Mouse (Mus musculus) myocyte (in vitro differentiated cells): ENCODE results near the gene Kpnb1.

Experiments used
- CEBPB ChIP-seq: IDR thresholded peaks from 2 replicates; pipeline ENCODE4 v1.6.1; 2011; ENCODE audit warnings: mild to moderate bottlenecking, moderate library complexity; ENCODE audit not compliant: poor library complexity, insufficient read depth, severe bottlenecking
- E2F4 ChIP-seq: IDR thresholded peaks from one replicate; pipeline ENCODE4 v1.6.1; 2011; ENCODE audit warnings: mild to moderate bottlenecking, control low read depth, moderate library complexity; ENCODE audit not compliant: insufficient read depth
- MAX ChIP-seq: IDR thresholded peaks from one replicate; pipeline ENCODE4 v1.6.1; 2011; ENCODE audit warnings: low read depth, mild to moderate bottlenecking, control low read depth
- MYOD1 ChIP-seq, 3 experiments: IDR thresholded peaks; one replicate each; pipeline ENCODE4 v1.6.1; 2011; ENCODE audit warnings: control low read depth in 2 of 3, low read depth in 2 of 3, mild to moderate bottlenecking in 2 of 3, moderate library complexity in 1 of 3; ENCODE audit not compliant: insufficient read length in 2 of 3, control insufficient read depth in 1 of 3
- MYOG ChIP-seq, 3 experiments: IDR thresholded peaks; one replicate each; pipeline ENCODE4 v1.6.1; 2011; ENCODE audit warnings: control low read depth in 2 of 3, low read depth in 2 of 3, mild to moderate bottlenecking in 2 of 3; ENCODE audit not compliant: insufficient read length in 2 of 3, control insufficient read depth in 1 of 3, insufficient read depth in 1 of 3
- POLR2A ChIP-seq: IDR thresholded peaks from one replicate; pipeline ENCODE4 v1.6.1; 2011; ENCODE audit warnings: low read depth, mild to moderate bottlenecking, control low read depth, moderate library complexity; ENCODE audit not compliant: insufficient read length
- POLR2AphosphoS2 ChIP-seq: IDR thresholded peaks from one replicate; pipeline ENCODE4 v1.6.1; 2011; ENCODE audit warnings: low read depth, control low read depth; ENCODE audit not compliant: insufficient read length
- REST ChIP-seq: IDR thresholded peaks from one replicate; pipeline ENCODE4 v1.6.1; 2011; ENCODE audit warnings: mild to moderate bottlenecking, control low read depth, moderate library complexity; ENCODE audit not compliant: insufficient read depth, insufficient read length
- SRF ChIP-seq: IDR thresholded peaks from one replicate; pipeline ENCODE4 v1.6.1; 2011; ENCODE audit warnings: low read depth; ENCODE audit not compliant: control insufficient read depth, insufficient read length
- TCF12 ChIP-seq: IDR thresholded peaks from one replicate; pipeline ENCODE4 v1.6.1; 2011; ENCODE audit warnings: mild to moderate bottlenecking, control low read depth; ENCODE audit not compliant: poor library complexity, insufficient read depth, severe bottlenecking
- USF1 ChIP-seq: IDR thresholded peaks from one replicate; pipeline ENCODE4 v1.6.1; 2011; ENCODE audit warnings: low read depth, mild to moderate bottlenecking, control low read depth, moderate library complexity

GRCm38 (mm10) chr11:97187764-97188642 lies at the start of gene Kpnb1:
- TF ChIP-seq POLR2A = peak; percentile 93
- peak; percentile 53 for TF ChIP-seq MAX
- TF ChIP-seq MYOG (IDR thresholded peaks at IDR 0.05; ENCODE audit: control insufficient read depth in 1 of 3, insufficient read depth in 1 of 3, insufficient read length in 2 of 3, low read depth in 2 of 3) = peak in 2 of 3 experiments; percentile 66 to 81
- no peak for TF ChIP-seq TCF12
- TF ChIP-seq SRF = peak; percentile 55
- TF ChIP-seq CEBPB = no peak
- TF ChIP-seq MYOD1 (IDR thresholded peaks at IDR 0.05; ENCODE audit: control insufficient read depth in 1 of 3, insufficient read length in 2 of 3, low read depth in 2 of 3) = peak in 2 of 3 experiments; percentile 52 to 70
- TF ChIP-seq USF1 = no peak
- peak; percentile 81 for TF ChIP-seq E2F4
- TF ChIP-seq POLR2AphosphoS2 = peak; percentile 97
- peak; percentile 42 for TF ChIP-seq REST
